In genomic region chr10:44401600-44401999, GRCm38 (mm10) we compare ENCODE assay signal across 23 mouse cellular contexts.
"Had no signal": no experiment of that assay in that cellular context is flagged by ENCODE, and none has a peak within 500 bp of the region (broad histone marks: within the 10 kb centered on the region; RNA-seq: fewer than 3 reads in every experiment).

No protein-coding gene starts in this region.

- DNase-seq: gastrocnemius, postnatal 14 days; gastrocnemius, postnatal 36 days; heart, adult 11 months; kidney, adult 11 months; kidney, adult 2 months; kidney, adult 9 months; kidney, postnatal 14 days; kidney, postnatal 36 days; layer of hippocampus, adult 9-11 months; layer of hippocampus, postnatal 36 days; left cerebral cortex, postnatal 4 days had no signal

- H3K27me3 ChIP-seq: heart, embryonic 12.5 days; heart, embryonic 15.5 days; hindbrain, embryonic 13.5 days; hindbrain, embryonic 15.5 days; limb, embryonic 15.5 days had no signal

- H3K4me2 ChIP-seq: heart, embryonic 12.5 days; heart, embryonic 15.5 days; hindbrain, embryonic 13.5 days; hindbrain, embryonic 15.5 days; kidney, embryonic 15.5 days; limb, embryonic 13.5 days; limb, embryonic 15.5 days; liver, embryonic 12.5 days had no signal

- H3K4me1 ChIP-seq: hindbrain, embryonic 13.5 days; hindbrain, embryonic 15.5 days; kidney, embryonic 15.5 days; liver, embryonic 12.5 days had no signal

- H3K27ac ChIP-seq: heart, embryonic 15.5 days; hindbrain, embryonic 13.5 days; hindbrain, embryonic 15.5 days; hindbrain, postnatal 0 days; kidney, embryonic 15.5 days; kidney, postnatal 0 days; limb, embryonic 13.5 days; limb, embryonic 15.5 days; liver, embryonic 12.5 days; liver, embryonic 14.5 days had no signal

- H3K9me3 ChIP-seq: heart, embryonic 12.5 days; heart, embryonic 15.5 days; hindbrain, embryonic 13.5 days; hindbrain, embryonic 15.5 days; kidney, embryonic 15.5 days; limb, embryonic 13.5 days; limb, embryonic 15.5 days; liver, embryonic 12.5 days had no signal

- H3K4me3 ChIP-seq: heart, embryonic 12.5 days; heart, embryonic 15.5 days; hindbrain, embryonic 13.5 days; hindbrain, embryonic 15.5 days; kidney, embryonic 15.5 days; limb, embryonic 13.5 days; limb, embryonic 15.5 days; liver, embryonic 12.5 days had no signal

- H3K36me3 ChIP-seq: heart, embryonic 12.5 days; heart, embryonic 15.5 days; hindbrain, embryonic 13.5 days; hindbrain, embryonic 15.5 days; kidney, embryonic 15.5 days; limb, embryonic 13.5 days; limb, embryonic 15.5 days; liver, embryonic 12.5 days had no signal

- ATAC-seq: hindbrain, postnatal 0 days; intestine, embryonic 16.5 days; liver, embryonic 12.5 days had no signal

- H3K9ac ChIP-seq: heart, embryonic 12.5 days; heart, embryonic 15.5 days; hindbrain, embryonic 13.5 days; hindbrain, embryonic 15.5 days; kidney, embryonic 15.5 days; limb, embryonic 13.5 days; limb, embryonic 15.5 days; liver, embryonic 12.5 days; liver, embryonic 14.5 days had no signal
